Mouse (Mus musculus) hindbrain, embryonic 16.5 days (tissue): ENCODE measurements around the gene Tcf12. TPM values are rescaled to one million over a fixed set of nuclear protein-coding genes. Genes with fewer than 3 reads are reported as not detected.

Experiments
- ATAC-seq: fragments of 200-750 bp; cut with Nextera tagmentation; 2 replicates; pipeline ENCODE4 v1.8.0; 2017; ENCODE audit warnings: moderate TSS enrichment, moderate library complexity
- H3K27ac ChIP-seq: fragments of 300-500 bp; sonication (generic); 2 replicates; pipeline ENCODE4 v1.5.1; 2014; ENCODE audit warnings: low read depth, mild to moderate bottlenecking, control low read depth, low read length, moderate library complexity
- H3K27me3 ChIP-seq: fragments of 300-500 bp; sonication (generic); replicated peaks from 2 replicates; pipeline ENCODE4 v1.6.1; 2014; ENCODE audit warnings: low read length; ENCODE audit not compliant: control insufficient read depth, insufficient read depth
- H3K36me3 ChIP-seq: fragments of 300-500 bp; sonication (generic); 2 replicates; pipeline ENCODE4 v1.6.1; 2014; ENCODE audit warnings: mild to moderate bottlenecking, low read length, moderate library complexity, mixed read lengths; ENCODE audit not compliant: control insufficient read depth, insufficient read depth
- H3K4me1 ChIP-seq: fragments of 300-500 bp; sonication (generic); 2 replicates; pipeline ENCODE4 v1.6.1; 2014; ENCODE audit warnings: low read depth, low read length; ENCODE audit not compliant: control insufficient read depth, insufficient read depth
- H3K4me2 ChIP-seq: fragments of 300-500 bp; sonication (generic); 2 replicates; pipeline ENCODE4 v1.6.1; 2014; ENCODE audit warnings: mild to moderate bottlenecking, low read length, control low read depth, moderate library complexity
- H3K4me3 ChIP-seq: fragments of 300-500 bp; sonication (generic); 2 replicates; pipeline ENCODE4 v1.5.1; 2014; ENCODE audit warnings: mild to moderate bottlenecking, low read length, control low read depth, moderate library complexity
- H3K9ac ChIP-seq: fragments of 300-500 bp; sonication (generic); 2 replicates; pipeline ENCODE4 v1.6.1; 2014; ENCODE audit warnings: low read depth, mild to moderate bottlenecking, control low read depth, low read length, moderate library complexity
- H3K9me3 ChIP-seq: fragments of 300-500 bp; sonication (generic); 2 replicates; pipeline ENCODE4 v1.6.1; 2014; ENCODE audit warnings: mild to moderate bottlenecking, low read length, moderate library complexity; ENCODE audit not compliant: control insufficient read depth
- WGBS: fragments of 180-500 bp; shearing (Covaris S2); extraction: QIAGEN DNeasy Blood & Tissue Kit; methylation state at CpG from one replicate; pipeline ENCODE4 v1.1.7; 2014; 5-methylcytosine and 5-hydroxymethylcytosine counted together
- polyA plus RNA-seq: library from polyadenylated mRNA; unstranded; fragments of >200 nt; fragmentation: Nextera tagmentation; extraction: Ambion mirVana; gene quantifications from 2 replicates; pipeline ENCODE4 v1.2.1, GENCODE M21; 2015

The Tcf12 gene
- polyA plus RNA-seq, 1 experiment from 2014 or later, result 56.8 TPM

DNA sequence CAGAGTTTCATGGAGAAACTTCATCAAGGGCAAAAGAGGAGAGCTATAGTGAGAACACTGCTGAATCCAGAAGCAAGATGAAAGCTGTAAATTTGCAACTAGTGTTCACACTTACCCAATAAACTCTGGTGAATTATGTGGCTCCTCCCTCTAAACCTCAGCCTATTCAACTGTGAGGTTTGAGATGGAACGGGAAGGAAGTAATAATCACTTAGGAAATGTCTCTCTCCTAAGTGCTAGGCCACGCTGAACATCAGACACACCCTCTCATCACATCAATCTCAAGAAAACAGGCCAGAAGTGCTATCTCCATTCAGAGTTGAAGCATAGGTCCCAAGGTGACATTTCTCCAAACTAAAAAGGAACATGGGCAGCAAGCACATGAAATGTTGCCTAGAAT, 131.1 kb downstream of the Tcf12 start:
- Histone ChIP-seq H3K36me3 (no peaks in the 10 kb centered on the region), H3K27ac (no peak overlapping the region), H3K4me1 (peaks cover 11% of the 10 kb centered on the region), H3K9me3 (no peaks in the 10 kb centered on the region), H3K9ac (no peak overlapping the region), H3K4me3 (no peak overlapping the region), H3K4me2 (no peak overlapping the region), H3K27me3 (no peaks in the 10 kb centered on the region)
- 77% methylated on average over 2 of the region's 2 CpGs for WGBS
- no peak for ATAC-seq

DNA sequence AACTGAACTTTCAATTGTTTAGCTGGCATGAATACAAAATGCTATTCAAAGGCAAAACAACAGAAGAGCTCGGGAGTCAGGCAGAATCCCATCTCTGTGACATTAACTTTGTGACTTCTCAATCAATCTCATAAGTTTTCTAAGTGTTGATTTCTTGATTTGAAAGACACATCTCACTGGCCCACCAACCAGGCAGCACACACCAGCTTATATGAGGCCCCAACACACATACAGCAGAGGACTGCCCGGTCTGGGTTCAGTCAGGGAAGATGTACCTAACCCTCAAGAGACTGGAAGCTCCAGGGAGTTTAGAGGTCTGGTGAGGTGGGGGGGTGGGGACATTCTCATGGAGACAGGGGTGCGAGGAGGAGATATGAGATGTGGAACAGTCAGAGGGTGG, 132.8 kb downstream of the Tcf12 start:
- WGBS, result 70% methylated on average over 3 of the region's 3 CpGs
- H3K27ac ChIP-seq, result no peak overlapping the region
- ATAC-seq, result no peak
- no peaks in the 10 kb centered on the region for H3K27me3 ChIP-seq
- H3K9ac ChIP-seq, result no peak overlapping the region
- no peak overlapping the region for H3K4me3 ChIP-seq
- H3K4me1 ChIP-seq, result peaks cover 19% of the 10 kb centered on the region
- H3K9me3 ChIP-seq, result no peaks in the 10 kb centered on the region
- H3K4me2 ChIP-seq, result no peak overlapping the region
- H3K36me3 ChIP-seq, result no peaks in the 10 kb centered on the region

GRCm38 (mm10) chr9:71976034-71976433, 135.6 kb downstream of the Tcf12 start:
- Histone ChIP-seq H3K27ac (peak overlapping the region; percentile 57), H3K9ac (no peak overlapping the region), H3K4me3 (no peak overlapping the region), H3K4me2 (peak overlapping the region; percentile 11; the same call in 1 of the 2 replicates), H3K4me1 (peaks cover 19% of the 10 kb centered on the region), H3K36me3 (no peaks in the 10 kb centered on the region), H3K9me3 (no peaks in the 10 kb centered on the region), H3K27me3 (no peaks in the 10 kb centered on the region)
- WGBS, result 8% methylated on average over 6 of the region's 6 CpGs
- ATAC-seq, result peak; percentile 98

DNA sequence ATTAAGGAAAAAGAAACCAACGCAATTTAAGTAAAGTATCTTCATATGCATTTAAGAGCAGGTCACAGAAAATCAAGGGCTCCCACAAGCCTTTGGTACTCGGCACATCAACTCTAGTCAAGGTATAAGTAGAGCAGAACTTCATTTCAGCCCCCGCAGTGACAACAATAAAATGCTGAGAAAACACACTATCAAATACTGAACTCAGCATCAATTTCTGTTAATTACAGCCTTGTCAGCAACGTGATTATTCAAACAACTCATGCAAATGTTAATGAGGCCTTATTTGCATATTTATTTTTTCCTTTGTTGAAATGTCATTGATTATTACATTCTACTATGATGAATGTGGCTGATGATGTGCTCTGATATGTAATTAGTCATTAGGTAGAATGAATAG, 136.5 kb downstream of the Tcf12 start:
- WGBS, result 25% methylated on average over 4 of the region's 4 CpGs
- 0 out of 2 replicates have a peak overlapping the region, but pooled peaks have one; percentile 40 for H3K27ac ChIP-seq
- no peaks in the 10 kb centered on the region for H3K9me3 ChIP-seq
- no peak overlapping the region for H3K4me2 ChIP-seq
- H3K9ac ChIP-seq, result no peak overlapping the region
- peaks cover 19% of the 10 kb centered on the region for H3K4me1 ChIP-seq
- no peaks in the 10 kb centered on the region for H3K27me3 ChIP-seq
- H3K36me3 ChIP-seq, result no peaks in the 10 kb centered on the region
- no peak overlapping the region for H3K4me3 ChIP-seq
- no peak for ATAC-seq

DNA sequence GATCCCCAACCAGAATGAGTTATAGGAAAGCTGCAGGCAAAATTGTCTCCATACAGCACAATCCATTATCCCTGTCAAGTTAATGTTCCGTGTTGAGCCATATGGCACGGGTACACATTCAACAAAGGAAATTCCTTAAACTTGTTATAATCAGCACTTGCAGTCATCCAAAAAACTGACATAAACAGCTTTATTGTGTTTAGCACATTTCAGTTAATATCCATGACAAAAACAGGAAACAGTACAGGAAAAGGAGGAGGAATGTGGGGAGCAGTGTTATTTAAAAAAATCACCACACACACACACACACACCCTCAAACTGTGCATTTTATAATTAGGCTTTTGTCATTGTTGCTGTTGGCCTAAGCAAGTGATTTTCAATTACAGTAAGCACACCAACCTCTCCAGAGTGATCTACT, 137.1 kb downstream of the Tcf12 start:
- Histone ChIP-seq H3K4me1 (peaks cover 19% of the 10 kb centered on the region), H3K9me3 (no peaks in the 10 kb centered on the region), H3K27me3 (no peaks in the 10 kb centered on the region), H3K4me3 (no peak overlapping the region), H3K9ac (no peak overlapping the region), H3K36me3 (no peaks in the 10 kb centered on the region), H3K27ac (peak overlapping the region; percentile 21), H3K4me2 (no peak overlapping the region)
- WGBS, result 10% methylated on average over 2 of the region's 2 CpGs
- ATAC-seq, result peak; percentile 67

- Histone ChIP-seq H3K4me3 (no peak overlapping the region), H3K9me3 (no peaks in the 10 kb centered on the region), H3K27ac (no peak overlapping the region), H3K4me1 (peaks cover 3% of the 10 kb centered on the region), H3K4me2 (no peak overlapping the region), H3K9ac (no peak overlapping the region), H3K36me3 (no peaks in the 10 kb centered on the region), H3K27me3 (no peaks in the 10 kb centered on the region)
- WGBS, result 77% methylated on average over 4 of the region's 4 CpGs
- ATAC-seq, result no peak
Observed at GRCm38 (mm10) chr9:71964039-71964438, 147.6 kb downstream of the Tcf12 start.

DNA sequence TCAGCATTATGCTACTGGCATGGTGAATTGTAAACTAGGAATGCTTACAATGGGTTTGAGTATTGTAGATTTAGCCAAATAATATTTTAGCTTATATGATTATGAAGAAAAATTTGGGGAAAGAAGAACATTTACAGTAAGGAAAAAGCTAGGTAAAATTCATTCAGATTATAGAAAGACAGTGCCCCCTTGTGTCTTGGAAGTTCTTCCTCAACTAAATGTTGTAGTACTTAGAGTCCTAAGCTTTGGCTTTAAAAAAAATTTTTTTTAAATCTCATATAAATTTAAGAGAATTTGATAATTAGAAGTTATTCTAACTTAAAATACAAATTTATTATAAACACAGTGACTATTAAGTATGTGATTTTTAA, 151.7 kb downstream of the Tcf12 start:
- H3K27me3 ChIP-seq, result no peaks in the 10 kb centered on the region
- H3K9me3 ChIP-seq, result no peaks in the 10 kb centered on the region
- H3K4me2 ChIP-seq, result peak overlapping the region; percentile 48
- no peaks in the 10 kb centered on the region for H3K36me3 ChIP-seq
- no peak for ATAC-seq
- no peak overlapping the region; the same call in 1 of the 2 replicates for H3K9ac ChIP-seq
- peak overlapping the region; percentile 64 for H3K27ac ChIP-seq
- peak overlapping the region; percentile 27 for H3K4me3 ChIP-seq
- H3K4me1 ChIP-seq, result peaks cover 3% of the 10 kb centered on the region

DNA sequence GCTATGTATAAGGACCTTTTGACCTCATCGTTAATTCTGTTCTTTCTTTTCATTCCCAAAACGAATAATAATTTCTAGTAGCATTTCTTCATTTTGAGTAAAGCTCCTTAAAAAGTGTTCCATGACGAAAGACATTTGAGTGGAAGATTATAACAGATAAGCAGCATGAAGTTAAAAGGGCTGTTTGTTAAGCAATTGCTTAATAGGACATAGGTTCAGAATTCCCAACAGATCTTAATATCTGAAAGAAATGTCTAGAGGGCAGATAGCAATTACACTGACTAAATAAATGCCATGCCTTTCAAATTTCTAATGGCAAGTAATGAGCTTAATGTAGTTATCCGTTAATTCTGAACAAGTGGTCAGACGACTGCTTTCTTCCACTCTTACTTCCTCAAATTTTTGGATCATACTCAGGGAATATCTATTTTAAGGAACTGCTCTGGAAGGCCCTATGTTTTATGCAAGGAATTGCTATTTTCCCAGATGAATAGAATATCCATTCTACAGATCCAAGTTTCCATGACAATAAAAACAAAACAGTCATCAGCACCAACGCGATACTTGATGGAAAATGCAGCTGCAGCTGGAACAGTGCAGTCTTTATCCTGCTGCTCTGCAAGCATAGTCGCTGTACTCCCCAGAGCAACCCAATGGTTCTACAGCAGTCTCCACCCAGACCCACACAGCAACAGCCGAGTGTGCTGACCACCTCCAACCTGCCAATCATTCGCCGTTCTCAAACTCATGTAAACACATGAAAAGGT, 152.2 kb downstream of the Tcf12 start:
- Histone ChIP-seq H3K27me3 (no peaks in the 10 kb centered on the region), H3K9ac (no peak overlapping the region; the same call in 1 of the 2 replicates), H3K4me1 (peaks cover 3% of the 10 kb centered on the region), H3K27ac (peak overlapping the region; percentile 64), H3K9me3 (no peaks in the 10 kb centered on the region), H3K4me3 (peak overlapping the region; percentile 27), H3K36me3 (no peaks in the 10 kb centered on the region), H3K4me2 (peak overlapping the region; percentile 48)
- peak; percentile 87 for ATAC-seq
- 39% methylated on average over 11 of the region's 11 CpGs for WGBS

GRCm38 (mm10) chr9:71953217-71953616, 158.5 kb downstream of the Tcf12 start:
- no peak overlapping the region for H3K27ac ChIP-seq
- 58% methylated on average over 2 of the region's 2 CpGs for WGBS
- no peaks in the 10 kb centered on the region for H3K9me3 ChIP-seq
- no peak overlapping the region for H3K4me2 ChIP-seq
- H3K4me3 ChIP-seq, result no peak overlapping the region
- H3K4me1 ChIP-seq, result no peaks in the 10 kb centered on the region
- no peaks in the 10 kb centered on the region for H3K36me3 ChIP-seq
- no peaks in the 10 kb centered on the region for H3K27me3 ChIP-seq
- no peak overlapping the region for H3K9ac ChIP-seq
- ATAC-seq, result no peak
